Mouse (Mus musculus): ENCODE results near the gene Krt72. TPM values are rescaled to one million over a fixed set of nuclear protein-coding genes. Genes with fewer than 3 reads are reported as not detected.

Krt72 gene
- polyA plus RNA-seq (2014; fragmentation: Illumina TruSeq; extraction: RNeasy Lipid Tissue Mini Kit (QIAGEN cat#74804); ENCODE audit: low read depth, low replicate concordance), result not detected

GRCm38 (mm10) chr15:101786360-101786759, at the start of gene Krt72:
TSS of gene Krt72 (minus strand) at chr15:101786460.

GRCm38 (mm10) chr15:101817875-101818274, 31.6 kb upstream of the Krt72 start, which contains the start of gene Krt2:
TSS of gene Krt2 (minus strand) at chr15:101818169.

GRCm38 (mm10) chr15:101802296-101802835, 16.1 kb upstream of the Krt72 start, which contains the start of gene Krt73:
TSS of gene Krt73 (minus strand) at chr15:101802346.

GRCm38 (mm10) chr15:101742711-101743110, 43.5 kb downstream of the Krt72 start, which contains the start of gene Krt71:
TSS of gene Krt71 (minus strand) at chr15:101743109.

Other genes with a start within 250 kb of the Krt72 start
- gene Krt82, start 235.8 kb downstream of the Krt72 start, polyA plus RNA-seq (2014; fragmentation: Illumina TruSeq; extraction: RNeasy Lipid Tissue Mini Kit (QIAGEN cat#74804); ENCODE audit: low read depth, low replicate concordance), result not detected
- gene Krt90, start 223.5 kb downstream of the Krt72 start, polyA plus RNA-seq (2014; fragmentation: Illumina TruSeq; extraction: RNeasy Lipid Tissue Mini Kit (QIAGEN cat#74804); ENCODE audit: low read depth, low replicate concordance), result not detected
- not detected for gene Krt75, start 212.6 kb downstream of the Krt72 start, polyA plus RNA-seq (2014; fragmentation: Illumina TruSeq; extraction: RNeasy Lipid Tissue Mini Kit (QIAGEN cat#74804); ENCODE audit: low read depth, low replicate concordance)
- not detected for gene Gm5414, start 158.3 kb downstream of the Krt72 start, polyA plus RNA-seq (2014; fragmentation: Illumina TruSeq; extraction: RNeasy Lipid Tissue Mini Kit (QIAGEN cat#74804); ENCODE audit: low read depth, low replicate concordance)
- not detected for gene Gm5478, start 139.1 kb downstream of the Krt72 start, polyA plus RNA-seq (2014; fragmentation: Illumina TruSeq; extraction: RNeasy Lipid Tissue Mini Kit (QIAGEN cat#74804); ENCODE audit: low read depth, low replicate concordance)
- gene Krt6b, start 106.2 kb downstream of the Krt72 start, polyA plus RNA-seq (2014; fragmentation: Illumina TruSeq; extraction: RNeasy Lipid Tissue Mini Kit (QIAGEN cat#74804); ENCODE audit: low read depth, low replicate concordance), result not detected
- not detected for gene Krt6a, start 92.2 kb downstream of the Krt72 start, polyA plus RNA-seq (2014; fragmentation: Illumina TruSeq; extraction: RNeasy Lipid Tissue Mini Kit (QIAGEN cat#74804); ENCODE audit: low read depth, low replicate concordance)
- gene Krt5, start 73.6 kb downstream of the Krt72 start, polyA plus RNA-seq (2014; fragmentation: Illumina TruSeq; extraction: RNeasy Lipid Tissue Mini Kit (QIAGEN cat#74804); ENCODE audit: low read depth, low replicate concordance), result not detected
- not detected for gene Krt71, start 43.4 kb downstream of the Krt72 start, polyA plus RNA-seq (2014; fragmentation: Illumina TruSeq; extraction: RNeasy Lipid Tissue Mini Kit (QIAGEN cat#74804); ENCODE audit: low read depth, low replicate concordance)
- gene Krt73, start 15.9 kb upstream of the Krt72 start, polyA plus RNA-seq (2014; fragmentation: Illumina TruSeq; extraction: RNeasy Lipid Tissue Mini Kit (QIAGEN cat#74804); ENCODE audit: low read depth, low replicate concordance), result not detected
- not detected for gene Krt2, start 31.7 kb upstream of the Krt72 start, polyA plus RNA-seq (2014; fragmentation: Illumina TruSeq; extraction: RNeasy Lipid Tissue Mini Kit (QIAGEN cat#74804); ENCODE audit: low read depth, low replicate concordance)
- not detected for gene Krt1, start 64.3 kb upstream of the Krt72 start, polyA plus RNA-seq (2014; fragmentation: Illumina TruSeq; extraction: RNeasy Lipid Tissue Mini Kit (QIAGEN cat#74804); ENCODE audit: low read depth, low replicate concordance)
- gene Krt77, start 83.2 kb upstream of the Krt72 start, polyA plus RNA-seq (2014; fragmentation: Illumina TruSeq; extraction: RNeasy Lipid Tissue Mini Kit (QIAGEN cat#74804); ENCODE audit: low read depth, low replicate concordance), result not detected
- not detected for gene Krt76, start 106.5 kb upstream of the Krt72 start, polyA plus RNA-seq (2014; fragmentation: Illumina TruSeq; extraction: RNeasy Lipid Tissue Mini Kit (QIAGEN cat#74804); ENCODE audit: low read depth, low replicate concordance)
- not detected for gene Krt4, start 138.3 kb upstream of the Krt72 start, polyA plus RNA-seq (2014; fragmentation: Illumina TruSeq; extraction: RNeasy Lipid Tissue Mini Kit (QIAGEN cat#74804); ENCODE audit: low read depth, low replicate concordance)
- not detected for gene Krt79, start 153.9 kb upstream of the Krt72 start, polyA plus RNA-seq (2014; fragmentation: Illumina TruSeq; extraction: RNeasy Lipid Tissue Mini Kit (QIAGEN cat#74804); ENCODE audit: low read depth, low replicate concordance)
- gene Krt78, start 167.8 kb upstream of the Krt72 start, polyA plus RNA-seq (2014; fragmentation: Illumina TruSeq; extraction: RNeasy Lipid Tissue Mini Kit (QIAGEN cat#74804); ENCODE audit: low read depth, low replicate concordance), result not detected
- not detected for gene Krt8, start 218.0 kb upstream of the Krt72 start, polyA plus RNA-seq (2014; fragmentation: Illumina TruSeq; extraction: RNeasy Lipid Tissue Mini Kit (QIAGEN cat#74804); ENCODE audit: low read depth, low replicate concordance)
- not detected for gene Krt18, start 241.7 kb upstream of the Krt72 start, polyA plus RNA-seq (2014; fragmentation: Illumina TruSeq; extraction: RNeasy Lipid Tissue Mini Kit (QIAGEN cat#74804); ENCODE audit: low read depth, low replicate concordance)